Mouse (Mus musculus): Measurements from ENCODE around the gene Ppp4r3b. TPM values are rescaled to one million over a fixed set of nuclear protein-coding genes. Genes with fewer than 3 reads are reported as not detected.

The Ppp4r3b gene
- polyA plus RNA-seq, 1 experiment from 2014 or later: 111 TPM

DNA sequence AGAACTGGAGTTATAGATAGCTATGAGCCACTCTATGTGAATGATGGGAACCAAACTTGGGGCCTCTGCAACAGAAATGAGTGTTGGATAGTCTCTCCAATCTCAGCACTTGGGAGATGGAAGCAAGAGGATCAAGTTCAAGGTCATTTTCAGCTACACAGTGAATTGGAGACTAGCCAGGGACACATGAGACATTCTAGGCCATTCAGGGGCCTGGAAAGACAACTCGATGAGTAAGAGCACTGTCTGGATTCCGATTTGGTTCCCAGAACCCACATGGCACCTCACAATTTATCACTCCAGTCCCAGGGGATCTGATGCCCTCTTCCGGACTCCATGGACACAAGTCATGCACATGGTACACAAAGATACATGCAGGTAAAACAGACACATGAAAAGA is 65.9 kb downstream of the Ppp4r3b start:
- Histone ChIP-seq H3K9me3 (replicated peaks; ENCODE audit: control insufficient read depth, low read length) (no peaks in the 10 kb centered on the region), H3K4me2 (ENCODE audit: low read depth, low read length) (no peak overlapping the region), H3K9ac (replicated peaks; ENCODE audit: low read length) (no peak overlapping the region), H3K36me3 (replicated peaks; ENCODE audit: control insufficient read depth, insufficient read depth, low read depth, low read length) (0 out of 2 replicates have a peak, but pooled peaks cover 3% of the 10 kb centered on the region), H3K27me3 (ENCODE audit: control insufficient read depth, insufficient read depth, low read length) (no peaks in the 10 kb centered on the region), H3K27ac (replicated peaks; ENCODE audit: low read depth, low read length) (no peak overlapping the region), H3K4me3 (ENCODE audit: low read depth, low read length) (no peak overlapping the region), H3K4me1 (ENCODE audit: control insufficient read depth, insufficient read depth, low read length) (no peaks in the 10 kb centered on the region)
- DNase-seq (ENCODE audit: low spot score) (no peak), ATAC-seq (replicated peaks; ENCODE audit: insufficient number of reproducible peaks, low FRiP score, low TSS enrichment, low read depth) (no peak)
- WGBS: 93% methylated on average over 3 of the region's 3 CpGs

DNA sequence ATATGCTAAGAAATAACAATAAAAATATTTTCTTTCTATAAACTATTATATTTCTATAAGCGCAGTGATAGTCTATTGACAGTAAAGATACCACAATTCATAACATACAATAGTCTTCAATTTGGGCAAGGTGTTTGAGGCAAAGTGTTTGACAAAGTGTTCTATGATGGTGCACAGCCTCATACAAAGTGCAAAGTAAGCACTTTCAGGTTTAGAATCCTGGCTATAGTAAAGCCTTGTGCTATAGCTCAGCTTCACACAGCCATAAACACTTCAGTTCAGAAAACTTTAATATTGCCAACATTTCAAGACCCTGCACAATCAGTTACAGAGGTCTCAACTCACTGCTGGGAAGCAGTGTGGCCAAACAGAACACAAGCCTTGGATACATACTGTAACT is 66.7 kb downstream of the Ppp4r3b start:
- no peak overlapping the region for H3K9ac ChIP-seq (replicated peaks; ENCODE audit: low read length)
- H3K9me3 ChIP-seq (replicated peaks; ENCODE audit: control insufficient read depth, low read length): no peaks in the 10 kb centered on the region
- no peaks in the 10 kb centered on the region for H3K27me3 ChIP-seq (ENCODE audit: control insufficient read depth, insufficient read depth, low read length)
- ATAC-seq (replicated peaks; ENCODE audit: insufficient number of reproducible peaks, low FRiP score, low TSS enrichment, low read depth) (no peak), DNase-seq (ENCODE audit: low spot score) (no peak)
- H3K4me1 ChIP-seq (ENCODE audit: control insufficient read depth, insufficient read depth, low read length): no peaks in the 10 kb centered on the region
- H3K36me3 ChIP-seq (replicated peaks; ENCODE audit: control insufficient read depth, insufficient read depth, low read depth, low read length): 0 out of 2 replicates have a peak, but pooled peaks cover 3% of the 10 kb centered on the region
- no peak overlapping the region for H3K27ac ChIP-seq (replicated peaks; ENCODE audit: low read depth, low read length)
- 96% methylated on average over 1 of the region's 1 CpGs for WGBS
- no peak overlapping the region for H3K4me2 ChIP-seq (ENCODE audit: low read depth, low read length)
- no peak overlapping the region for H3K4me3 ChIP-seq (ENCODE audit: low read depth, low read length)

DNA sequence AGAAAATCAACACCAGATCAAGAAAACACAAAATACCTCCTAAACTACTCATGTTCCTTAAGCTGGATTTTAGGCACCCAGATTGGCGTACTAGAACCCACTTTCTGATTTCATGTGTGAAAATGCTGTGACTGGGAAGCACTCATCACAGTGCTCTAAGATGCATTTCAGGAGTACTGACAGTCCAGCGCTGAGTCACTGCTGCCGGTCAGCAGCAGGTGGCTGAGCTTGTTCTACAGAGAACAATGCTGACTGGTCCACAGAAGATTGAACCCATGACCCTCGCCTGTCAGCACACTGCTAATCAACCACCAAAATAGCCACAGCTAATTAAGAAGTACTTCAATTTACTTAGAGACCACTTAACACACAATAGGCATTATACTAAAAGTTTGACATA is 69.3 kb downstream of the Ppp4r3b start:
- H3K27me3 ChIP-seq (ENCODE audit: control insufficient read depth, insufficient read depth, low read length): no peaks in the 10 kb centered on the region
- H3K4me3 ChIP-seq (ENCODE audit: low read depth, low read length): no peak overlapping the region
- no peak overlapping the region for H3K27ac ChIP-seq (replicated peaks; ENCODE audit: low read depth, low read length)
- H3K4me2 ChIP-seq (ENCODE audit: low read depth, low read length): no peak overlapping the region
- no peaks in the 10 kb centered on the region for H3K9me3 ChIP-seq (replicated peaks; ENCODE audit: control insufficient read depth, low read length)
- 65% methylated on average over 4 of the region's 4 CpGs for WGBS
- DNase-seq (ENCODE audit: low spot score) (no peak), ATAC-seq (replicated peaks; ENCODE audit: insufficient number of reproducible peaks, low FRiP score, low TSS enrichment, low read depth) (no peak)
- H3K4me1 ChIP-seq (ENCODE audit: control insufficient read depth, insufficient read depth, low read length): no peaks in the 10 kb centered on the region
- H3K36me3 ChIP-seq (replicated peaks; ENCODE audit: control insufficient read depth, insufficient read depth, low read depth, low read length): 0 out of 2 replicates have a peak, but pooled peaks cover 3% of the 10 kb centered on the region
- no peak overlapping the region for H3K9ac ChIP-seq (replicated peaks; ENCODE audit: low read length)

DNA sequence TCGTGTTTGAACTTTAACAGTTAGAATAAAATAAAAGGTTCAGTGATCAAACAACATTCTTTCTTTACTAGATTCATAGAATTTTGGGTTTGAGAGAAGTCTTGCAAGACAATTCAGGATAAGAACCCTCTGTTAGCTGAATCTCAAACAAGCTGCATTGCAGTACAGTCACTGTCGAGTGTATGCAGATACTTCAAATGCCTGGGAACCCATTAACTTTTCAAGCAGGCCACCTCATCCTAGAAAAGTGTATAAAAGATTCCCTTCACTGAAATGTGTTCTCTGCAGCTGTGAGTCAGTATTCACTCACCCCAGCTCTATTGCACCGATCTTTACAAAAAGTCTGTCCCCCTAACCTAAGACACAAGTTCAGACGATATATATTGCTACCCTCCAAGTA is 73.3 kb downstream of the Ppp4r3b start:
- ATAC-seq (replicated peaks; ENCODE audit: insufficient number of reproducible peaks, low FRiP score, low TSS enrichment, low read depth): no peak
- Histone ChIP-seq H3K4me1 (ENCODE audit: control insufficient read depth, insufficient read depth, low read length) (no peaks in the 10 kb centered on the region), H3K36me3 (replicated peaks; ENCODE audit: control insufficient read depth, insufficient read depth, low read depth, low read length) (0 out of 2 replicates have a peak, but pooled peaks cover 3% of the 10 kb centered on the region), H3K9me3 (replicated peaks; ENCODE audit: control insufficient read depth, low read length) (no peaks in the 10 kb centered on the region), H3K27me3 (ENCODE audit: control insufficient read depth, insufficient read depth, low read length) (no peaks in the 10 kb centered on the region), H3K4me3 (ENCODE audit: low read depth, low read length) (0 out of 2 replicates have a peak overlapping the region, but pooled peaks have one; percentile 84), H3K4me2 (ENCODE audit: low read depth, low read length) (peak overlapping the region; percentile 51; the same call in 1 of the 2 replicates), H3K9ac (replicated peaks; ENCODE audit: low read length) (no peak overlapping the region), H3K27ac (replicated peaks; ENCODE audit: low read depth, low read length) (no peak overlapping the region)
- 63% methylated on average over 4 of the region's 4 CpGs for WGBS
- DNase-seq (ENCODE audit: low spot score): no peak

DNA sequence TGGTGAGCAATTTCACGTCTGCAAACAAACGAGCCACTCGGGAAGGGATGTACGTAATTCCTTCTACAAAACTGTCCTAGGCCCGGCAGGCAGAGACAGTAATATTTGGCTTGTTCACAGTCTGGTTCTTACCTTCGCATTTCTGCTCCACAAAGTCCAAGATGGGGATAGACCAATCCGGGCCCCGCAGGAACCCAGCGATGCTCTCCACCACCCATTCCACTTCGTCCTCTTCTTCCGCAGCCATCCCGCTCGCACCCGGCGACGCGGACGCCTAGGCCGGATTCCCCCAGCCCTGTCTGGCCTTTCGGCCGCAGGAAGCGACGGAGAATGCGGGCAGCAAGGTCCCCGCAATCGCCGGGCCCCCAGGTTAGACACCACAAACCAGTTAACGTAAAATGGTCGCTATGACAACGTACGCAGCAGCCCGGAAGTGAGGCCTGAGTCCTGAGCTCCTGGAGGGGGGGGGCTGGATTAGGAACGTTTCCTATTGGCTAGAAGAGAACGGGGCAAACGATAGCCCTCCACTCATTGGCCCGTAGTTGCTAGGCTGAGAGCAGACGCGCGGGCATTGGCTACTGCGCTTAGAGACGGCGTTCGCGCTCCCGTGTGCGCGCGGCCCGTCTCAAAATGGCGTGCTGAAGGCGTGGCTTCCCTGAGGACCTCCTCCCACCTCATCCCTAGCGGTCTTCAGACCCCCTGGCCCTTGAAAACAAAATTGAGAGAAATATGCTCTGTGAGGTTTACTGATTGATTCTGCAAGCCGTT is 74.4 kb downstream of the Ppp4r3b start, which contains the start of gene Cfap36:
Gene Cfap36, minus strand, starts transcription at position 527 of the 768 bp plus-strand sequence.
- Histone ChIP-seq H3K27ac (replicated peaks; ENCODE audit: low read depth, low read length) (no peak within 1 kb of the TSS; the same call in 1 of the 2 replicates), H3K4me3 (ENCODE audit: low read depth, low read length) (peak within 1 kb of the TSS; percentile 84), H3K27me3 (ENCODE audit: control insufficient read depth, insufficient read depth, low read length) (no peaks in the 10 kb centered on the region), H3K4me1 (ENCODE audit: control insufficient read depth, insufficient read depth, low read length) (no peaks in the 10 kb centered on the region), H3K9me3 (replicated peaks; ENCODE audit: control insufficient read depth, low read length) (no peaks in the 10 kb centered on the region), H3K9ac (replicated peaks; ENCODE audit: low read length) (peak within 1 kb of the TSS; percentile 72), H3K36me3 (replicated peaks; ENCODE audit: control insufficient read depth, insufficient read depth, low read depth, low read length) (no peaks in the 10 kb centered on the region), H3K4me2 (ENCODE audit: low read depth, low read length) (peak within 1 kb of the TSS; percentile 51)
- DNase-seq (ENCODE audit: low spot score) (peak; percentile 98), ATAC-seq (replicated peaks; ENCODE audit: insufficient number of reproducible peaks, low FRiP score, low TSS enrichment, low read depth) (peak; percentile 100)
- WGBS: under 1% methylated on average over 53 of the region's 53 CpGs

DNA sequence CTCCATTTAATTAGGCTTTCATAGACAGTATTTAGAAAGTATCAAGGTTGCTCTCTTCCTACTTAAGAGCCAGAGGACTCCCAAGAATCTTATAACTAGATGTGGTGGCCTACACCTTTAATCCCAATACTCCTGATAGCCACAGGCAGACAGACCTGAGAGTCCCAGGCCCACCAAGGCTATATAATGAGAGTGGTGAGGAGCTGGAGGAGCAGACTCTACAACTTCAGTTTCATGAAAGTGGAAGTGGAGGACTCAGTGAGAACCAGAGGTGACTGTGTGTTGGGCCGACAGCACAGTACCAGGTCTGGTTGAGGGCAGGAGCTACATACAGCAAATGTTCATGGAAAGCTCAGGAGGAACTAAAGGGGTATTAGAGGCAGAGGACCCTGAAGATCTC is 75.0 kb downstream of the Ppp4r3b start:
- no peaks in the 10 kb centered on the region for H3K4me1 ChIP-seq (ENCODE audit: control insufficient read depth, insufficient read depth, low read length)
- DNase-seq (ENCODE audit: low spot score) (no peak), ATAC-seq (replicated peaks; ENCODE audit: insufficient number of reproducible peaks, low FRiP score, low TSS enrichment, low read depth) (peak; percentile 11; the same call in 1 of the 2 replicates)
- H3K4me3 ChIP-seq (ENCODE audit: low read depth, low read length): peak overlapping the region; percentile 84
- no peak overlapping the region for H3K4me2 ChIP-seq (ENCODE audit: low read depth, low read length)
- WGBS: 91% methylated on average over 1 of the region's 1 CpGs
- no peaks in the 10 kb centered on the region for H3K9me3 ChIP-seq (replicated peaks; ENCODE audit: control insufficient read depth, low read length)
- no peaks in the 10 kb centered on the region for H3K27me3 ChIP-seq (ENCODE audit: control insufficient read depth, insufficient read depth, low read length)
- H3K9ac ChIP-seq (replicated peaks; ENCODE audit: low read length): no peak overlapping the region
- H3K36me3 ChIP-seq (replicated peaks; ENCODE audit: control insufficient read depth, insufficient read depth, low read depth, low read length): no peaks in the 10 kb centered on the region
- H3K27ac ChIP-seq (replicated peaks; ENCODE audit: low read depth, low read length): no peak overlapping the region

DNA sequence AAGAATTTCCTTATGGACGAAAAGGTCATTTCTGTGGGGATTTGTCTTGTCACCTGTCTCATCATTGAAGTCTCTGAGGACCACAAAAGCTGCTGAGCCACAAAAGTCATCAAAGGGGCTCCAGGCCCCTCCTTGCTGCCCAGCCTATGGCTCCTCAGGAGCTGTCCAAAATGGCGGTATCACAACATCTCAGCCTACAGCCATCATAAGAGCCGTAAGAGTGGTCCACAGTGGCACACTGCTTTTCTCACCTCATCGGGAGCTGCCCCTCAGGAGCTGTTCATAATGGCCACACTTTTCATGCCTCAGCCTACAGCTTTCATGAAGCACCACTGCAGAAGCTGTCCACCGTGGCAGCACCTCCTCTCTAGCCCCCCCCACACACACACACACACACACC is 75.7 kb downstream of the Ppp4r3b start:
- Histone ChIP-seq H3K27me3 (ENCODE audit: control insufficient read depth, insufficient read depth, low read length) (no peaks in the 10 kb centered on the region), H3K4me1 (ENCODE audit: control insufficient read depth, insufficient read depth, low read length) (no peaks in the 10 kb centered on the region), H3K4me2 (ENCODE audit: low read depth, low read length) (no peak overlapping the region), H3K4me3 (ENCODE audit: low read depth, low read length) (no peak overlapping the region), H3K9me3 (replicated peaks; ENCODE audit: control insufficient read depth, low read length) (no peaks in the 10 kb centered on the region), H3K27ac (replicated peaks; ENCODE audit: low read depth, low read length) (no peak overlapping the region), H3K9ac (replicated peaks; ENCODE audit: low read length) (no peak overlapping the region), H3K36me3 (replicated peaks; ENCODE audit: control insufficient read depth, insufficient read depth, low read depth, low read length) (no peaks in the 10 kb centered on the region)
- 97% methylated on average over 5 of the region's 5 CpGs for WGBS
- DNase-seq (ENCODE audit: low spot score): no peak
- ATAC-seq (replicated peaks; ENCODE audit: insufficient number of reproducible peaks, low FRiP score, low TSS enrichment, low read depth): no peak

DNA sequence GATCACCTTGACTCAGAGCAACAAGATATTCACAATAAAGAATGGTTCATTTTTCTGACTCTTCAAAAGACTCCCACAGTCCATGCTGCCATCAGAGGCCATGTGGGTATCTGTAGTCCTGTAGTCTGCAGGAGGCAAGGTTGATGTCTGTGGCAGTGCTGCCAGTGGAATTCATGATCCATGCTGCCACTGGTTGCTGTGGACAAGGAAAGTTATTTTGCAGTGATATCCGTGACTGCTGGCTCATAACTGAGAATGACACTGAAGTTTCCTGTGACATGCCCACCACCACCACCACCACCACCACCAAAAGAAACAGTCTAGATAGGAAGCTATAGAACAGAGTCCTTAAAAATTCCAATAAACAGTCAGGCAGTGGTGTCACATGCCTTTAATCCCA is 82.0 kb downstream of the Ppp4r3b start:
- H3K4me3 ChIP-seq (ENCODE audit: low read depth, low read length): no peak overlapping the region
- no peaks in the 10 kb centered on the region for H3K9me3 ChIP-seq (replicated peaks; ENCODE audit: control insufficient read depth, low read length)
- no peak overlapping the region for H3K27ac ChIP-seq (replicated peaks; ENCODE audit: low read depth, low read length)
- H3K4me2 ChIP-seq (ENCODE audit: low read depth, low read length): no peak overlapping the region
- ATAC-seq (replicated peaks; ENCODE audit: insufficient number of reproducible peaks, low FRiP score, low TSS enrichment, low read depth): no peak
- no peaks in the 10 kb centered on the region for H3K27me3 ChIP-seq (ENCODE audit: control insufficient read depth, insufficient read depth, low read length)
- H3K9ac ChIP-seq (replicated peaks; ENCODE audit: low read length): no peak overlapping the region
- WGBS: 67% methylated on average over 1 of the region's 1 CpGs
- no peak for DNase-seq (ENCODE audit: low spot score)
- H3K4me1 ChIP-seq (ENCODE audit: control insufficient read depth, insufficient read depth, low read length): no peaks in the 10 kb centered on the region
- H3K36me3 ChIP-seq (replicated peaks; ENCODE audit: control insufficient read depth, insufficient read depth, low read depth, low read length): no peaks in the 10 kb centered on the region

Measured in embryonic facial prominence, embryonic 11.5 days (tissue).